Mouse (Mus musculus): ENCODE data around the gene Mtus2. TPM values are rescaled to one million over a fixed set of nuclear protein-coding genes. Genes with fewer than 3 reads are reported as not detected.

Gene Mtus2
- polyA plus RNA-seq, 1 experiment from 2014 or later = 3.5 TPM

GRCm38 (mm10) chr5:148361759-148362010 lies 404.6 kb downstream of the Mtus2 start:
- H3K9me3 ChIP-seq = no peaks in the 10 kb centered on the region
- peaks cover 23% of the 10 kb centered on the region for H3K4me1 ChIP-seq
- WGBS = 69% methylated on average over 3 of the region's 3 CpGs
- DNase-seq (ENCODE audit: extremely low spot score, low spot score) = no peak
- peaks cover 43% of the 10 kb centered on the region for H3K36me3 ChIP-seq (replicated peaks)
- H3K27me3 ChIP-seq (ENCODE audit: poor library complexity, severe bottlenecking) = no peaks in the 10 kb centered on the region
- no peak overlapping the region for H3K4me3 ChIP-seq
- H3K27ac ChIP-seq = no peak overlapping the region

- 94% methylated on average over 7 of the region's 7 CpGs for WGBS
- Histone ChIP-seq H3K36me3 (replicated peaks) (peaks cover 41% of the 10 kb centered on the region), H3K27ac (no peak overlapping the region), H3K4me3 (no peak overlapping the region), H3K9me3 (no peaks in the 10 kb centered on the region), H3K27me3 (ENCODE audit: poor library complexity, severe bottlenecking) (no peaks in the 10 kb centered on the region), H3K4me1 (peaks cover 23% of the 10 kb centered on the region)
- no peak for DNase-seq (ENCODE audit: extremely low spot score, low spot score)
These were observed 405.2 kb downstream of the Mtus2 start for GRCm38 (mm10) chr5:148362296-148362695.

GRCm38 (mm10) chr5:148363441-148364113 lies 406.5 kb downstream of the Mtus2 start:
- Histone ChIP-seq H3K36me3 (replicated peaks) (peaks cover 34% of the 10 kb centered on the region), H3K27me3 (ENCODE audit: poor library complexity, severe bottlenecking) (no peaks in the 10 kb centered on the region), H3K4me3 (no peak overlapping the region), H3K9me3 (no peaks in the 10 kb centered on the region), H3K4me1 (peaks cover 23% of the 10 kb centered on the region), H3K27ac (no peak overlapping the region)
- DNase-seq (ENCODE audit: extremely low spot score, low spot score) = no peak
- WGBS = 91% methylated on average over 22 of the region's 22 CpGs

Other genes starting within 250 kb of the Mtus2 start
- 8.7 and 10.3 TPM in 2 replicates for gene Flt1, start 231.3 kb upstream of the Mtus2 start, polyA plus RNA-seq (2016; fragmentation: Nextera tagmentation; extraction: Ambion mirVana)
- 522 and 529 TPM in 2 replicates for gene Pomp, start 96.9 kb upstream of the Mtus2 start, polyA plus RNA-seq (2016; fragmentation: Nextera tagmentation; extraction: Ambion mirVana)
- gene Slc46a3, start 62.5 kb upstream of the Mtus2 start, polyA plus RNA-seq (2016; fragmentation: Nextera tagmentation; extraction: Ambion mirVana) = 3.3 and 3.9 TPM in 2 replicates

Measured in forebrain, embryonic 10.5 days (tissue).